Mouse (Mus musculus) inflammation-experienced regulatory T-cells, adult 6 months (primary cell): ENCODE results near the gene Edrf1. TPM values are rescaled to one million over a fixed set of nuclear protein-coding genes. Genes with fewer than 3 reads are reported as not detected.
"Not testable (repeated sequence)": the region's sequence is repeated elsewhere in the genome, so short reads cannot be mapped to it uniquely, and the experiment has no call there.

Experiments
- ATAC-seq: one replicate; pipeline ENCODE4 v1.8.0; 2017
- polyA plus RNA-seq, 3 experiments: library from polyadenylated mRNA; unstranded; fragments of 100-300 nt; shearing (Covaris generic); gene quantifications; one replicate each; pipeline ENCODE4 v1.2.1; 2017

The Edrf1 gene
- polyA plus RNA-seq, 3 experiments from 2014 or later: 11.4 to 17.6 (median 15.3) TPM

- ATAC-seq: no peak
Measured at GRCm38 (mm10) chr7:133662467-133662866, 25.1 kb downstream of the Edrf1 start.

GRCm38 (mm10) chr7:133669071-133669470 lies 31.7 kb downstream of the Edrf1 start:
- no peak for ATAC-seq

GRCm38 (mm10) chr7:133669946-133670345 lies 32.6 kb downstream of the Edrf1 start:
- ATAC-seq: no peak

GRCm38 (mm10) chr7:133670846-133671245 lies 33.5 kb downstream of the Edrf1 start:
- no peak for ATAC-seq

- no peak for ATAC-seq
Measured at GRCm38 (mm10) chr7:133676002-133676401, 38.7 kb downstream of the Edrf1 start.

- no peak for ATAC-seq
Measured at GRCm38 (mm10) chr7:133678716-133679115, 41.4 kb downstream of the Edrf1 start.

GRCm38 (mm10) chr7:133679439-133679838 lies 42.1 kb downstream of the Edrf1 start:
- no peak for ATAC-seq

GRCm38 (mm10) chr7:133679961-133680360 lies 42.6 kb downstream of the Edrf1 start, which contains the start of gene Mmp21:
Gene Mmp21, minus strand, starts transcription at chr7:133680061.
- no peak for ATAC-seq

- no peak for ATAC-seq
Measured at GRCm38 (mm10) chr7:133683626-133684025, 46.3 kb downstream of the Edrf1 start.

- ATAC-seq: no peak
Measured at GRCm38 (mm10) chr7:133684110-133684509, 46.8 kb downstream of the Edrf1 start.

- ATAC-seq: no peak
Measured at GRCm38 (mm10) chr7:133684701-133685100, 47.4 kb downstream of the Edrf1 start.

GRCm38 (mm10) chr7:133685644-133686043 lies 48.3 kb downstream of the Edrf1 start:
- not testable (repeated sequence) for ATAC-seq

- no peak for ATAC-seq
Measured at GRCm38 (mm10) chr7:133698021-133698709, 60.8 kb downstream of the Edrf1 start.

- ATAC-seq: no peak
Measured at GRCm38 (mm10) chr7:133699885-133700284, 62.5 kb downstream of the Edrf1 start.

- ATAC-seq: no peak
Measured at GRCm38 (mm10) chr7:133701366-133701765, 64.0 kb downstream of the Edrf1 start.

GRCm38 (mm10) chr7:133702333-133702732 lies 65.0 kb downstream of the Edrf1 start:
- no peak for ATAC-seq

- ATAC-seq: no peak
Measured at GRCm38 (mm10) chr7:133703906-133704305, 66.6 kb downstream of the Edrf1 start.

GRCm38 (mm10) chr7:133707301-133707700 lies 70.0 kb downstream of the Edrf1 start:
- no peak for ATAC-seq

- ATAC-seq: no peak
Measured at GRCm38 (mm10) chr7:133715387-133715786, 78.0 kb downstream of the Edrf1 start.

- no peak for ATAC-seq
Measured at GRCm38 (mm10) chr7:133718580-133718979, 81.2 kb downstream of the Edrf1 start.

GRCm38 (mm10) chr7:133720616-133721015 lies 83.3 kb downstream of the Edrf1 start:
- no peak for ATAC-seq
